Mouse (Mus musculus) cerebellum, adult 2 months (tissue): Measurements from ENCODE around the gene Kalrn.

Experiments used
- CTCF ChIP-seq: fragments of 200-500 bp; IDR thresholded peaks from 2 replicates; pipeline ENCODE4 v1.5.1; 2011; ENCODE audit warnings: low read depth, mild to moderate bottlenecking, control low read depth, low read length, moderate library complexity, borderline replicate concordance; ENCODE audit not compliant: insufficient read depth
- POLR2A ChIP-seq: fragments of 200-500 bp; IDR thresholded peaks from 2 replicates; pipeline ENCODE4 v1.6.1; 2011; ENCODE audit warnings: low read length, control low read depth, borderline replicate concordance; ENCODE audit not compliant: insufficient read depth

GRCm38 (mm10) chr16:33934701-33935406 is 638.5 kb downstream of the Kalrn start:
- TF ChIP-seq CTCF (no peak), POLR2A (no peak)
